Mouse (Mus musculus): ENCODE data around the gene Tango6. TPM values are rescaled to one million over a fixed set of nuclear protein-coding genes. Genes with fewer than 3 reads are reported as not detected.
A peak's percentile ranks its signal among the peaks of the same experiment; 100 is the strongest.

The Tango6 gene
- polyA plus RNA-seq, 1 experiment from 2014 or later, result 14.5 TPM

DNA sequence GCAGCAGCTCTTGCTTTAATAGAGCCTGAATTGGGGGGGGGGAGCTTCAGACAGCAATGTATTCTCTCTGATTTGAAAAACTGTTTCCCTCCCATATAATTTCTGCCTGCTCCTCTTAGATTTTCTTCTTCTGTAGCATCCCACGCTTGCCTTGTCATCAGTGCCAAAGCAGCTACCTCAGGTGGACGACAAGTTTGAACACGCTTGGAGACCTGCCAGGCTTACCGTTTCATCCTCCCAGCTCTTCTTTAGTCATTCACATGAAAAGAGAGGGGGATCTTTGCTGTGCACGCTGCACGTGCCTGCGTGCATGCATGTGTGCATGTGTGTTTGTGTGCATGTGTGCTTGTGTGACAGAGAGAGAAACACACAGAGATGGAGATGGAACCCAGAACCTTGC is 127.5 kb downstream of the Tango6 start:
- Histone ChIP-seq H3K4me2 (replicated peaks; ENCODE audit: low read depth, low read length) (no peak overlapping the region), H3K4me1 (ENCODE audit: control insufficient read depth, insufficient read depth, low read length) (no peaks in the 10 kb centered on the region; the same call in 1 of the 2 replicates), H3K4me3 (ENCODE audit: low read length) (no peak overlapping the region), H3K27me3 (ENCODE audit: control insufficient read depth, insufficient read depth, low read length) (no peaks in the 10 kb centered on the region), H3K9me3 (ENCODE audit: control insufficient read depth, low read length) (no peaks in the 10 kb centered on the region), H3K36me3 (ENCODE audit: control insufficient read depth, insufficient read depth, low read length) (no peaks in the 10 kb centered on the region; the same call in 1 of the 2 replicates), H3K27ac (ENCODE audit: low read depth, low read length) (no peak overlapping the region), H3K9ac (ENCODE audit: low read depth, low read length) (no peak overlapping the region)
- WGBS, result 89% methylated on average over 7 of the region's 7 CpGs
- ATAC-seq (ENCODE audit: low FRiP score, low TSS enrichment), result no peak

DNA sequence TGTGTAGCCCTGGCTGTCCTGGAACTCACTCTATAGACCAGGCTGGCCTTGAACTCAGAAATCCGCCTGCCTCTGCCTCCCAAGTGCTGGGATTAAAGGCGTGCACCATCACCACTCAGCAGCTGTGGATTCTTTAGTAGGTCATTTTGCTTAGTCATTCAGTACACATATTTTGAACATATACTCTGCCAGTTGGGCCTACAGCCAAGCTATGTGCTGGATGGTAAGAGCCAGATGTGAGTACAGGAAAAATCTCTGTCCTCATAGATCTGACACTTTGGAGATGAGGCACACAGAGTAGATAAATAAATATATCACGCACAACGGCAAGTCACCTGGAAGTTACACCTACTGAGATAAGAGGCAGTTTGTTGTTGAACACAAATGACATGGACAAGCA is 129.7 kb downstream of the Tango6 start:
- Histone ChIP-seq H3K9me3 (ENCODE audit: control insufficient read depth, low read length) (no peaks in the 10 kb centered on the region), H3K4me2 (replicated peaks; ENCODE audit: low read depth, low read length) (no peak overlapping the region), H3K27ac (ENCODE audit: low read depth, low read length) (no peak overlapping the region), H3K4me1 (ENCODE audit: control insufficient read depth, insufficient read depth, low read length) (peaks cover 6% of the 10 kb centered on the region), H3K27me3 (ENCODE audit: control insufficient read depth, insufficient read depth, low read length) (no peaks in the 10 kb centered on the region), H3K9ac (ENCODE audit: low read depth, low read length) (no peak overlapping the region), H3K36me3 (ENCODE audit: control insufficient read depth, insufficient read depth, low read length) (no peaks in the 10 kb centered on the region; the same call in 1 of the 2 replicates), H3K4me3 (ENCODE audit: low read length) (no peak overlapping the region)
- WGBS, result 92% methylated on average over 4 of the region's 4 CpGs
- no peak for ATAC-seq (ENCODE audit: low FRiP score, low TSS enrichment)

DNA sequence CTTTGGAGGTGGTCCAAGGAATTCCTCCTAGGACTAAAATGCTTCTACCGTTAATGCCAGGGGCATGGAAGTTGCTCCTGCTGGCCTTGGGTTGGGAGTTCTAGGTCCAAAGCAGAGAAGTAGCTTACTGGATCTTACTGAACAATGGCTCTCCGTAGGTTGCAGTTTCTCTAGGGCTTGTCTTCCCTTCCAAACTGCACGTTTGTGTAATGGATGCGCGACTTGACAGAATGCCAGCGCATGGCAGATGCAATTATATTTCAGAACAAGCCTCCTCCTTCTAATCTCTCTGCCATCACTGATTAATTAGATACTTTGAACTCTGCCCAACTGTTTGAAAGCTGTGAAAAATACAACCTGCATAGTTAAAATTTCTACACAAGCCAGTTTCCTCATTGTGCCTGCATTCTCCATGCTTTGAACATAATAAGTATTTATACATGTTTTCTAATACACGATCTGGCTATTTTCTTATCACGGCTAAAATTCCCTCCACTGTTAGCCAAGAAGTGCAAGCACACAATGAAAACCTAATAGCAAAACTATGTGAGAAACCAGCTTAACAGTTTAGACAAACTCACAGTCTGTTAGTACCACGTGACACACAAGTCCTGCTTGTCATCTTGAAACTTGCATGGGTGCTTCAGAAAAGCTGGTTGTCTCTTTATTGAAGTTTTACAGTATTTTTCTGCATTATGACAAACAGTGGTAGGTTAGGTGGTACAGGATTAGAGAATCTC is 133.7 kb downstream of the Tango6 start:
- no peak overlapping the region for H3K27ac ChIP-seq (ENCODE audit: low read depth, low read length)
- H3K27me3 ChIP-seq (ENCODE audit: control insufficient read depth, insufficient read depth, low read length), result no peaks in the 10 kb centered on the region
- 77% methylated on average over 9 of the region's 9 CpGs for WGBS
- H3K4me1 ChIP-seq (ENCODE audit: control insufficient read depth, insufficient read depth, low read length), result peaks cover 9% of the 10 kb centered on the region; the same call in 1 of the 2 replicates
- H3K4me2 ChIP-seq (replicated peaks; ENCODE audit: low read depth, low read length), result no peak overlapping the region
- no peak overlapping the region for H3K4me3 ChIP-seq (ENCODE audit: low read length)
- H3K36me3 ChIP-seq (ENCODE audit: control insufficient read depth, insufficient read depth, low read length), result no peaks in the 10 kb centered on the region; the same call in 1 of the 2 replicates
- H3K9ac ChIP-seq (ENCODE audit: low read depth, low read length), result no peak overlapping the region
- H3K9me3 ChIP-seq (ENCODE audit: control insufficient read depth, low read length), result no peaks in the 10 kb centered on the region
- ATAC-seq (ENCODE audit: low FRiP score, low TSS enrichment), result no peak

DNA sequence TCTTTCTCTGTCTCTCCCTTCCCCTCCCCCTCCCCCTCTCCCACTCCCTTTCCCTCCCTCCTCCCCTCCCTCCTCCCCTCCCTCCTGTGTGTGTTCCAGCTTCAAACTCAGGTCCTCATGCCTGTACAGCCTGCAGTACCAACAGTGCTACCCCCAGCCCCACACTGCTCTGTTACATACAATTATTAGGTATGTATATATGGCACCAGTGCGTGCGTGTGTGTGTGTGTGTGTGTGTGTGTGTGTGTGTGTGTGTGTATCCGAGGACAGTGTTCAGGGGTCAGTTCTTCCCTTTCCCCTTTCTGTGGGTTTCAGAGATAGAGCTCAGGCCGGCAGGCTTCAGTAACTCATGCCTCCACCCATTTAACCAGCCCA is 134.3 kb downstream of the Tango6 start:
- ATAC-seq (ENCODE audit: low FRiP score, low TSS enrichment), result no peak
- H3K4me1 ChIP-seq (ENCODE audit: control insufficient read depth, insufficient read depth, low read length), result peaks cover 9% of the 10 kb centered on the region; the same call in 1 of the 2 replicates
- no peak overlapping the region for H3K4me2 ChIP-seq (replicated peaks; ENCODE audit: low read depth, low read length)
- no peaks in the 10 kb centered on the region for H3K27me3 ChIP-seq (ENCODE audit: control insufficient read depth, insufficient read depth, low read length)
- H3K4me3 ChIP-seq (ENCODE audit: low read length), result no peak overlapping the region
- no peak overlapping the region for H3K27ac ChIP-seq (ENCODE audit: low read depth, low read length)
- WGBS, result 78% methylated on average over 4 of the region's 4 CpGs
- H3K9me3 ChIP-seq (ENCODE audit: control insufficient read depth, low read length), result no peaks in the 10 kb centered on the region
- no peaks in the 10 kb centered on the region; the same call in 1 of the 2 replicates for H3K36me3 ChIP-seq (ENCODE audit: control insufficient read depth, insufficient read depth, low read length)
- no peak overlapping the region for H3K9ac ChIP-seq (ENCODE audit: low read depth, low read length)

DNA sequence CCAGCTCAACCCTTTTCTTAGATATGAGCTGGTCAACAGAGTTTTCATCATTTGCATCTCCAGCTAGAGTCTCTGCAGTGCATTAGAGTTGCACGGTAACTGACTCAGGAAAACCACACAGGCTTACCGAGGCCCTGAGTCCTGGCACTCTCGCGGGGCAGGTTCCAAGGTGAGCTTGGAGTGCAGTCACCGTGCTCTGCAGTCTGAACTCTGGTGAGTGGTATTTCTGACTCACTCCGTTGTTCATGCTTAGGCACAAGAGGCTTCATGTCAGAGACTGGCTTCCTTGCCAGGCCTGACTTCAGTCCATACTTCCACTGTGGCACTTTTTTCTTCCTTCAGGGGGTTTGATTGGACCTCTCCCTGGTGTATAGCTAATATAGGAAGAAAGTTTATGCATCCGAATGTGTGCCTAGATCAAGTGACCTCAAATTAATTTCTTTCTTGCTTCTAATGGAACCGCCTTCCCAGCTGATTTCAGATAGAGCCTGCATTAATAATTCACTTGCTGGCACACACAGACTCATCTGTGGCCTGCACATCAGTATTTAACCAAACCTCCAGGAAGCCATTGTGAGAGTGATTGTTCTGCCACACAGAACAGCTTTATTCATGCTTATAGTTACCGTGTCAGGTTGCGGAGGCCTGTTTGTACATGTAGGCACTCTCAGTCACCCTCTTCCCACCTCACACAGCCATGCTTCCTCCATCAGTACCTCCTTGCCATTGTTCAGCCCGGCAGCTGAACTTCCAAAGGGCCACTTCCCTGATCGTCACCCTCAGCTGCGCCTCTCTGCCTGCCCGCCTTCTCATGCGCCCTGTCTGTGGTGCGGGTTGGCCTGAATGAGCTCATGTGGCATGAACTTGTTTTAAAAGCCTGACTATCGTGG is 136.0 kb downstream of the Tango6 start:
- 78% methylated on average over 17 of the region's 17 CpGs for WGBS
- ATAC-seq (ENCODE audit: low FRiP score, low TSS enrichment), result no peak
- Histone ChIP-seq H3K27ac (ENCODE audit: low read depth, low read length) (peak overlapping the region; percentile 47; the same call in 1 of the 2 replicates), H3K27me3 (ENCODE audit: control insufficient read depth, insufficient read depth, low read length) (no peaks in the 10 kb centered on the region), H3K9me3 (ENCODE audit: control insufficient read depth, low read length) (no peaks in the 10 kb centered on the region), H3K4me2 (replicated peaks; ENCODE audit: low read depth, low read length) (no peak overlapping the region), H3K36me3 (ENCODE audit: control insufficient read depth, insufficient read depth, low read length) (no peaks in the 10 kb centered on the region; the same call in 1 of the 2 replicates), H3K4me3 (ENCODE audit: low read length) (no peak overlapping the region), H3K9ac (ENCODE audit: low read depth, low read length) (no peak overlapping the region), H3K4me1 (ENCODE audit: control insufficient read depth, insufficient read depth, low read length) (peaks cover 9% of the 10 kb centered on the region; the same call in 1 of the 2 replicates)

DNA sequence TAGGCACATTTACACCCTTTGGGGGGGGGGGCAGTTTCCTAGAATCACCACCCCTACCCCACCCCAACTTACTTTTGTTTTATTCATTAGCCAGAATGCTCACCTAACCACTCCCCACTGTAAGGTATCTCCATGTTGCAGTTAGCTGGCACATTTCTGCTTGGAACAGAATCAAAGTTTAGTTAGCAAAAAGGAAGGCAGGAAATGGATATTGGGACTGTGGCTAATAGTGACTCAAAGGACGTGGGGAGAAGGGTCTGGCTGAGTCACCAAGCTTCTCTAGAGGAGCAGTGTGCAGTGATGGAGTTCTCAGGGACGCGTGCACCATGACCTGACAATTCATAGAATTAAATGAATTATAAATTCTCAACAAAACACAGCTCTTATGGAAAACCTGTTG is 136.7 kb downstream of the Tango6 start:
- no peaks in the 10 kb centered on the region; the same call in 1 of the 2 replicates for H3K36me3 ChIP-seq (ENCODE audit: control insufficient read depth, insufficient read depth, low read length)
- H3K4me2 ChIP-seq (replicated peaks; ENCODE audit: low read depth, low read length), result no peak overlapping the region
- H3K27me3 ChIP-seq (ENCODE audit: control insufficient read depth, insufficient read depth, low read length), result no peaks in the 10 kb centered on the region
- no peak overlapping the region for H3K4me3 ChIP-seq (ENCODE audit: low read length)
- ATAC-seq (ENCODE audit: low FRiP score, low TSS enrichment), result no peak
- H3K9me3 ChIP-seq (ENCODE audit: control insufficient read depth, low read length), result no peaks in the 10 kb centered on the region
- 84% methylated on average over 3 of the region's 3 CpGs for WGBS
- H3K4me1 ChIP-seq (ENCODE audit: control insufficient read depth, insufficient read depth, low read length), result peaks cover 9% of the 10 kb centered on the region; the same call in 1 of the 2 replicates
- H3K27ac ChIP-seq (ENCODE audit: low read depth, low read length), result 0 out of 2 replicates have a peak overlapping the region, but pooled peaks have one; percentile 32
- H3K9ac ChIP-seq (ENCODE audit: low read depth, low read length), result no peak overlapping the region

DNA sequence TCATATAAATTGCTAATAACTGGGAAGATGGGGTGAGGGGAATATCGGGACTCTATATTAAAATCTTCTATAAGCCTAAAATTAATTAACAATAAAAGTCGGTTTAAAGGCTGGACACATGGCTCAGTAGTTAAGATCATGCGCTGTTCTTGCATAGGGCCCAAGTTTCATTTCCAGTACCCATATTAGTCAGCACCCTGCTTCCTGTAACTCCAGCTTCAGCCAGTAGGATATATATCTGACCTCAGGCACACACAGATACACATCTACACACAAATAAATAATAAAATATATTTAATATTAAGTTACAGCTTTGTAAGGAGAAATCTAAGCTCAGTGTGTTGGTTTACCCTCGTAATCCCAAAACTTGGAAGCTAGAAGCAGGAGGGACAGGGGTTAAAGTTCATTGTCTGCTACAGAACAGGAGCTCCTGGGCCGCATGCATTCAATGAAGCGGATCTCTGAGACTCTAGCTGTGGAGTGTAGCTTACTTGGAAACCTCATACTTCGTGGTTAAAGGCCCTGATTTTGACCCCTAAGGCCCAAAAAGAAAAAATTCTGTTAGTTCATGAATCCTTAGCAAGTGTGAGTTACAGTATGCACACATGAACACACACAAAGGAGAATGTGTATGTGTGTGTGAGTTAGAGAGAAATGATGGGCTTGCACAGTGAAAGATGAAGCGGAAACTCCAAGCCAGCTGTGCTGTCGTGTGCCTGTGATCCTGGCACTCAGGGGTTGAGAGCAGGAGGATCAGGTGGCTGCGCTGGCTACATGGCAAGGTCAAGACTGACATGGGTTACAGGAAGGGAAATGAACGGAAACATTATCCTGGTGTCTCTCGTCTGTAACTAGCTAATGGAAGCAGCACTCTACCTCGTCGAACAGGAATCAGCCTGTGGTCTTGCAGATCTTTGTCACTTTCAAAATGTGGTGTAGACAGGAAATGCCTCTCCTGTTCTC is 138.0 kb downstream of the Tango6 start:
- Histone ChIP-seq H3K27me3 (ENCODE audit: control insufficient read depth, insufficient read depth, low read length) (no peaks in the 10 kb centered on the region), H3K4me2 (replicated peaks; ENCODE audit: low read depth, low read length) (no peak overlapping the region), H3K4me1 (ENCODE audit: control insufficient read depth, insufficient read depth, low read length) (peaks cover 9% of the 10 kb centered on the region; the same call in 1 of the 2 replicates), H3K36me3 (ENCODE audit: control insufficient read depth, insufficient read depth, low read length) (no peaks in the 10 kb centered on the region; the same call in 1 of the 2 replicates), H3K4me3 (ENCODE audit: low read length) (no peak overlapping the region), H3K9ac (ENCODE audit: low read depth, low read length) (no peak overlapping the region), H3K9me3 (ENCODE audit: control insufficient read depth, low read length) (no peaks in the 10 kb centered on the region), H3K27ac (ENCODE audit: low read depth, low read length) (peak overlapping the region; percentile 56; the same call in 1 of the 2 replicates)
- peak; percentile 70; the same call in 1 of the 2 replicates for ATAC-seq (ENCODE audit: low FRiP score, low TSS enrichment)
- WGBS, result 35% methylated on average over 14 of the region's 14 CpGs

DNA sequence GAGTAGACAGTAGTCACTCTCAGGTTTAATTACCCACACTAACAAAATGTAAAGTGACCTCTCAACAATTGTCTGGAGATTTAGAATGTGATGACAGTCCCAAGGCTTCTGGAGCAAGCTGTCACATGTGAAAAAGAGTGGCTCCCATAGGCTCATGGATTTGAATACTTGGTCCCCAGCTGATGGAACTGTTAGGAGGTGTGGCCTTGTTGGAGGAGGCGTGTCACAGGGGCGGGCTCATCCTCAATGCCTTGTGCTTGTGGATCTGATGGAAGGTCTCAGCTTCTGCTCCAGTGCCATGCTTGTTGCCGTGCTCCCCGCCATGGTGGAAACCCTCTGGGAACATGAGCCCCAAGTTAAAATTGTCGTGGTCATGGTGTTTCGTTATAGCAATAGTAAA is 146.1 kb downstream of the Tango6 start:
- Histone ChIP-seq H3K9me3 (ENCODE audit: control insufficient read depth, low read length) (no peaks in the 10 kb centered on the region), H3K9ac (ENCODE audit: low read depth, low read length) (no peak overlapping the region), H3K36me3 (ENCODE audit: control insufficient read depth, insufficient read depth, low read length) (no peaks in the 10 kb centered on the region), H3K4me2 (replicated peaks; ENCODE audit: low read depth, low read length) (no peak overlapping the region), H3K27ac (ENCODE audit: low read depth, low read length) (no peak overlapping the region), H3K4me1 (ENCODE audit: control insufficient read depth, insufficient read depth, low read length) (no peaks in the 10 kb centered on the region), H3K4me3 (ENCODE audit: low read length) (no peak overlapping the region), H3K27me3 (ENCODE audit: control insufficient read depth, insufficient read depth, low read length) (no peaks in the 10 kb centered on the region)
- no peak for ATAC-seq (ENCODE audit: low FRiP score, low TSS enrichment)
- 87% methylated on average over 6 of the region's 6 CpGs for WGBS
